Mouse (Mus musculus) kidney, embryonic 15.5 days (tissue): ENCODE measurements around the gene Tprn. TPM values are rescaled to one million over a fixed set of nuclear protein-coding genes. Genes with fewer than 3 reads are reported as not detected.

Experiments
- ATAC-seq: fragments of 200-750 bp; cut with Nextera tagmentation; replicated peaks from 2 replicates; pipeline ENCODE4 v1.8.0; 2017; ENCODE audit warnings: moderate TSS enrichment; ENCODE audit not compliant: low FRiP score
- H3K27ac ChIP-seq: fragments of 300-500 bp; sonication (generic); 2 replicates; pipeline ENCODE4 v1.5.1; 2015; ENCODE audit warnings: mild to moderate bottlenecking, inconsistent platforms
- H3K27me3 ChIP-seq: fragments of 300-500 bp; sonication (generic); 2 replicates; pipeline ENCODE4 v1.6.1; 2015; ENCODE audit warnings: inconsistent platforms
- H3K36me3 ChIP-seq: fragments of 300-500 bp; sonication (generic); 2 replicates; pipeline ENCODE4 v1.6.1; 2015; ENCODE audit warnings: inconsistent platforms
- H3K4me1 ChIP-seq: fragments of 300-500 bp; sonication (generic); 2 replicates; pipeline ENCODE4 v1.6.1; 2015; ENCODE audit warnings: inconsistent platforms
- H3K4me2 ChIP-seq: fragments of 300-500 bp; sonication (generic); 2 replicates; pipeline ENCODE4 v1.6.1; 2015; ENCODE audit warnings: moderate library complexity, mild to moderate bottlenecking, inconsistent platforms
- H3K4me3 ChIP-seq: fragments of 300-500 bp; sonication (generic); replicated peaks from 2 replicates; pipeline ENCODE4 v1.5.1; 2015; ENCODE audit warnings: mild to moderate bottlenecking, inconsistent platforms
- H3K9ac ChIP-seq: fragments of 300-500 bp; sonication (generic); 2 replicates; pipeline ENCODE4 v1.6.1; 2015; ENCODE audit warnings: mild to moderate bottlenecking, inconsistent platforms
- H3K9me3 ChIP-seq: fragments of 300-500 bp; sonication (generic); replicated peaks from 2 replicates; pipeline ENCODE4 v1.6.1; 2016; ENCODE audit warnings: inconsistent platforms
- WGBS: fragments of 180-500 bp; shearing (Covaris S2); methylation state at CpG from one replicate; pipeline ENCODE4 v1.1.7; 2015; ENCODE audit warnings: mixed read lengths; 5-methylcytosine and 5-hydroxymethylcytosine counted together
- polyA plus RNA-seq: library from polyadenylated mRNA; unstranded; fragments of >200 nt; fragmentation: Nextera tagmentation; extraction: Ambion mirVana; gene quantifications from 2 replicates; pipeline ENCODE4 v1.2.1, GENCODE M21; 2015

The Tprn gene
- polyA plus RNA-seq, 1 experiment from 2014 or later, result 11.3 TPM

- Histone ChIP-seq H3K4me2 (peak overlapping the region; percentile 69), H3K27ac (no peak overlapping the region), H3K27me3 (peaks cover 77% of the 10 kb centered on the region), H3K4me3 (peak overlapping the region; percentile 46), H3K36me3 (no peaks in the 10 kb centered on the region), H3K9me3 (no peaks in the 10 kb centered on the region), H3K4me1 (peaks cover 11% of the 10 kb centered on the region), H3K9ac (no peak overlapping the region)
- ATAC-seq, result no peak
- WGBS, result 48% methylated on average over 14 of the region's 14 CpGs
Measured at GRCm38 (mm10) chr2:25305587-25306359, 43.4 kb downstream of the Tprn start.

GRCm38 (mm10) chr2:25310180-25310579 is 47.8 kb downstream of the Tprn start:
- H3K9ac ChIP-seq, result no peak overlapping the region
- WGBS, result 54% methylated on average over 10 of the region's 10 CpGs
- no peak overlapping the region for H3K4me2 ChIP-seq
- H3K36me3 ChIP-seq, result no peaks in the 10 kb centered on the region
- H3K9me3 ChIP-seq, result no peaks in the 10 kb centered on the region
- peaks cover 97% of the 10 kb centered on the region for H3K27me3 ChIP-seq
- ATAC-seq, result no peak
- H3K4me3 ChIP-seq, result no peak overlapping the region
- H3K4me1 ChIP-seq, result peaks cover 6% of the 10 kb centered on the region
- H3K27ac ChIP-seq, result no peak overlapping the region

GRCm38 (mm10) chr2:25310969-25311368 is 48.6 kb downstream of the Tprn start:
- Histone ChIP-seq H3K27ac (no peak overlapping the region), H3K9me3 (no peaks in the 10 kb centered on the region), H3K27me3 (peaks cover 97% of the 10 kb centered on the region), H3K9ac (no peak overlapping the region), H3K4me1 (peaks cover 4% of the 10 kb centered on the region; the same call in 1 of the 2 replicates), H3K36me3 (no peaks in the 10 kb centered on the region), H3K4me3 (no peak overlapping the region), H3K4me2 (0 out of 2 replicates have a peak overlapping the region, but pooled peaks have one; percentile 14)
- WGBS, result under 1% methylated on average over 22 of the region's 22 CpGs
- no peak for ATAC-seq

DNA sequence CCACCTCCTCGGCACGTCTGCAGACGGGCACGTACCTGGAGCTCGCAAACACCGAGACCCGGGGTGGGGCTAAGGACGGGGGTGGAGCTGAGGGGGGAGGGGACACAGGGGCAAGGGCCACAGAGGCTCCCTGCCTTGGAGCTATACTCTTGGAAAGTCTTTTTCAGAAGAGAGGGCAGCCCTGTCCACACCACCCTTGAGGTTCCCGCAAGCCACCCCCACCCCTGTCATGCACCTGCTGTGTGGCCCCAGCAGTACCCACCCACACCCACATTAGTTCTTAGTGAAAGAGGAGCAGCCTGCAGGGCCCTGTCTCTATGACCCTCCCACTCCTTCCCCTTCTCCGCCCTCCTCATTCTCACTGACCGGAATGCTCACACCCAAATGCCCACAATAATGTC is 49.1 kb downstream of the Tprn start:
- Histone ChIP-seq H3K4me1 (peaks cover 4% of the 10 kb centered on the region; the same call in 1 of the 2 replicates), H3K9me3 (no peaks in the 10 kb centered on the region), H3K36me3 (no peaks in the 10 kb centered on the region), H3K9ac (no peak overlapping the region), H3K4me3 (no peak overlapping the region), H3K4me2 (0 out of 2 replicates have a peak overlapping the region, but pooled peaks have one; percentile 14), H3K27me3 (peaks cover 97% of the 10 kb centered on the region), H3K27ac (no peak overlapping the region)
- no peak for ATAC-seq
- WGBS, result 6% methylated on average over 11 of the region's 11 CpGs

DNA sequence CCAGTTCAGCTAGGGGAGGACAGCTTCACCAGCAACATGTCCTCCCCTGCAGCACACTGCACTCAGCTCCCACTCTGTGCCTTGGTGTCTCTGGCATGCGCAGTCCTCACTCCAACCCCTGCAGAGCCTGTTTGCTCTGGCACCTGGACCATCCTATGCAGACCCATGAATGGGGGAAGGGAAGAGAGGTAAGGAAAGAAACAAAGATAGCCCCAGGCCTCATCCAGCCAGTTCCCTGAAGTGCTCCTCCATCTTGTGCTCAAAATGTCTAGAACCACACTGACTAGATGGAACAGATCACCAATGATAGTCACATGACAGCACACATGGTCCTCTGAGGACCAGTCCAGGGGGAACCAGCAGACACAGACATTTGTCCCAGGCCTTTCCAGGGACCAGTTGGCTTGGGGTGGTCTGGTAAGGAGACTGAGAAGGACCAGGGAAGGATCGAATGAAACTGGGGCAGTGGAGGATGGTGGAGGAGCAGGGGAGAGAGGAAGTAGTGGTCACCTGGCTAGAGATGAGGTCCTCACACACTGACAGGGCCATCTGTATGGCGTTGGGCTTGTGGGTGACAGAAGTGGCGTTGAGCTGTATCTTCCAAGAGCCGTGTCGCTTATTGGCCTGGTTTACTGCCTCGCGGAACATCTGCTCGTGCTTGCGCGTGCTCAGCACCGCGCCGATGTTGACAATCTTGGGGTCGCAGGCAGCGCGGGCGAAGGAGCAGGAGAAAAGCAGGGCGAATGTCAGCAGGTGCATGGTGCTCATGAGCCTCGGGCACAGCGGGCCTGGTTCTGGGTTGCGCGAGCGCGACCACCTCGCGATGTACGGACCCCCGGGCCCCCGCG is 55.9 kb downstream of the Tprn start:
- no peak for ATAC-seq
- 5% methylated on average over 31 of the region's 31 CpGs for WGBS

DNA sequence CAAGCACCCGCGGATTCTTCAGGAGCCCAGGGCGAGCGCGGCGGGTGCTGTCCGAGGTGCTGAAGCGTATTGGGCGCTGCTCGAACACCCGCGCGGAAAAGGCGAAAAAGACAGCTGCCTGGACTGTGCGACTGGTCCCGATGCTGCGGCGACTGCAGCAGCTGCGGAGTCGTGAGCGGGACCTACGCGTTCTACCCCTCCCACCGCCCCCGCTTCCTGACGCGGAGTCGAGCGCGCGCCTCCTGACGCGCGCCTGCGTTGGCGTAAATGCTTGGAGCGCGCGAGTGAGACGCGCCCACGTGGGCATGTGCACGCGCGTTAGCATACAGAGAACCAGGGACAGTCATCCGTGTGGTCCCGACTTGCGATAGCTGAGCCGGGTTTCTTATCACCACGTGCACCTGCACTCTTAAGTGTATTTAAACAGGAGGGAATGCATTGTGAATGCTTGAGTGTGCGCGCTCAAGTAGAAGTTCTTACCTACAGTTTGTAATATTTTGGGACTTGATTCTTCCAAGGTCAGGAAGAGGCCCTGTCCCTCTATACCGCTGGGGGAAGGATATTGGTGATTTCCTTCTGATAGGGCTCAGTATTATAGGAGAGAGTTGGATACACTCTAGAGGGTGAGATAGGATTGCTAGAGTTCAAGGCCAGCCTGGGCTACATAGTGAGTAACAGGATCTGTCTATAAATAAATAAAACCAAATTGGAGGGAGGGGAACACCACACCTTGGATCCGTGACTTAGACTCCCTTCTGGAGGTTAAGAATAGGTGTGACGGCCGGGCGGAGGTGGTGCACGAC is 56.8 kb downstream of the Tprn start, which contains the start of gene Grin1:
Grin1 (minus strand) TSS at position 217 of the 803 bp plus-strand sequence.
- peak within 1 kb of the TSS; percentile 67 for H3K4me2 ChIP-seq
- no peak within 1 kb of the TSS for H3K27ac ChIP-seq
- H3K4me1 ChIP-seq, result peaks cover 8% of the 10 kb centered on the region
- ATAC-seq, result 0 out of 2 replicates have a peak, but pooled peaks have one; percentile 58
- no peaks in the 10 kb centered on the region for H3K36me3 ChIP-seq
- 9% methylated on average over 58 of the region's 58 CpGs for WGBS
- H3K9me3 ChIP-seq, result no peaks in the 10 kb centered on the region
- peaks cover 80% of the 10 kb centered on the region for H3K27me3 ChIP-seq
- H3K9ac ChIP-seq, result no peak within 1 kb of the TSS
- H3K4me3 ChIP-seq, result peak within 1 kb of the TSS; percentile 38

More for the DNA sequence above, 55.9 kb downstream of the Tprn start:
- H3K4me1 ChIP-seq, result peaks cover 8% of the 10 kb centered on the region
- H3K27ac ChIP-seq, result no peak overlapping the region
- no peaks in the 10 kb centered on the region for H3K9me3 ChIP-seq
- H3K4me2 ChIP-seq, result peak overlapping the region; percentile 67
- no peak overlapping the region for H3K9ac ChIP-seq
- H3K36me3 ChIP-seq, result no peaks in the 10 kb centered on the region
- peak overlapping the region; percentile 38 for H3K4me3 ChIP-seq
- H3K27me3 ChIP-seq, result peaks cover 88% of the 10 kb centered on the region

Other genes starting within 250 kb of the Tprn start
- gene Nsmf, start 208.3 kb upstream of the Tprn start, polyA plus RNA-seq, result 76.5 and 91.4 TPM in 2 replicates
- 5.0 and 5.3 TPM in 2 replicates for gene Entpd8, start 182.3 kb upstream of the Tprn start, polyA plus RNA-seq
- 0.77 and 1.1 TPM in 2 replicates for gene Noxa1, start 167.5 kb upstream of the Tprn start, polyA plus RNA-seq
- gene Nrarp, start 81.9 kb upstream of the Tprn start, polyA plus RNA-seq, result 21.8 and 23.7 TPM in 2 replicates
- 11.7 and 14.1 TPM in 2 replicates for gene Tor4a, start 65.7 kb upstream of the Tprn start, polyA plus RNA-seq
- gene Nelfb, start 51.1 kb upstream of the Tprn start, polyA plus RNA-seq, result 114 and 124 TPM in 2 replicates
- 0.23 and 0.55 TPM in 2 replicates for gene Stpg3, start 48.0 kb upstream of the Tprn start, polyA plus RNA-seq
- gene Fam166a, start 43.9 kb upstream of the Tprn start, polyA plus RNA-seq, result 1.4 and 1.9 TPM in 2 replicates
- 555 and 581 TPM in 2 replicates for gene Tubb4b, start 37.9 kb upstream of the Tprn start, polyA plus RNA-seq
- 0.78 and 0.99 TPM in 2 replicates for gene Slc34a3, start 28.3 kb upstream of the Tprn start, polyA plus RNA-seq
- gene Rnf224, start 25.8 kb upstream of the Tprn start, polyA plus RNA-seq, result 0.31 and 0.41 TPM in 2 replicates
- gene Rnf208, start 20.4 kb upstream of the Tprn start, polyA plus RNA-seq, result 20.7 and 21.8 TPM in 2 replicates
- gene Cysrt1, start 20.2 kb upstream of the Tprn start, polyA plus RNA-seq, result 0.51 and 0.55 TPM in 2 replicates
- 5.3 and 5.4 TPM in 2 replicates for gene AL732309.1, start 15.8 kb upstream of the Tprn start, polyA plus RNA-seq
- gene Tmem203, start 7.2 kb upstream of the Tprn start, polyA plus RNA-seq, result 23.4 and 23.6 TPM in 2 replicates
- gene Ssna1, start 9.8 kb downstream of the Tprn start, polyA plus RNA-seq, result 204 and 207 TPM in 2 replicates
- 123 and 129 TPM in 2 replicates for gene Anapc2, start 9.9 kb downstream of the Tprn start, polyA plus RNA-seq
- not detected in 2 replicates for gene Tmem210, start 25.5 kb downstream of the Tprn start, polyA plus RNA-seq
- gene Lrrc26, start 27.3 kb downstream of the Tprn start, polyA plus RNA-seq, result 0.46 TPM in 1 of 2 replicates, not detected in the other
- 0.53 and 0.71 TPM in 2 replicates for gene Grin1, start 56.6 kb downstream of the Tprn start, polyA plus RNA-seq
- 50.5 and 53.2 TPM in 2 replicates for gene Man1b1, start 69.7 kb downstream of the Tprn start, polyA plus RNA-seq
- 23.4 TPM in 2 replicates for gene Dpp7, start 93.7 kb downstream of the Tprn start, polyA plus RNA-seq
- gene Uap1l1, start 103.1 kb downstream of the Tprn start, polyA plus RNA-seq, result 24.9 and 27.3 TPM in 2 replicates
- gene Sapcd2, start 109.7 kb downstream of the Tprn start, polyA plus RNA-seq, result 40.4 and 42.7 TPM in 2 replicates
- 4.5 and 4.6 TPM in 2 replicates for gene Entpd2, start 133.3 kb downstream of the Tprn start, polyA plus RNA-seq
- gene Npdc1, start 136.7 kb downstream of the Tprn start, polyA plus RNA-seq, result 41.3 and 52.5 TPM in 2 replicates
- 0.08 and 0.18 TPM in 2 replicates for gene Fut7, start 160.6 kb downstream of the Tprn start, polyA plus RNA-seq
- gene Abca2, start 166.1 kb downstream of the Tprn start, polyA plus RNA-seq, result 11.0 and 11.1 TPM in 2 replicates
- gene Clic3, start 194.2 kb downstream of the Tprn start, polyA plus RNA-seq, result 3.6 and 3.9 TPM in 2 replicates
- gene Paxx, start 198.5 kb downstream of the Tprn start, polyA plus RNA-seq, result 30.4 and 31.8 TPM in 2 replicates
- gene Ptgds, start 207.4 kb downstream of the Tprn start, polyA plus RNA-seq, result 1.6 and 2.2 TPM in 2 replicates
- not detected in 2 replicates for gene Lcn12, start 231.3 kb downstream of the Tprn start, polyA plus RNA-seq
- 85.1 and 96.1 TPM in 2 replicates for gene Fbxw5, start 238.1 kb downstream of the Tprn start, polyA plus RNA-seq
- 6.3 and 7.8 TPM in 2 replicates for gene C8g, start 239.1 kb downstream of the Tprn start, polyA plus RNA-seq